Mouse (Mus musculus): Measurements from ENCODE around the gene Tmem216.

The Tmem216 gene

DNA sequence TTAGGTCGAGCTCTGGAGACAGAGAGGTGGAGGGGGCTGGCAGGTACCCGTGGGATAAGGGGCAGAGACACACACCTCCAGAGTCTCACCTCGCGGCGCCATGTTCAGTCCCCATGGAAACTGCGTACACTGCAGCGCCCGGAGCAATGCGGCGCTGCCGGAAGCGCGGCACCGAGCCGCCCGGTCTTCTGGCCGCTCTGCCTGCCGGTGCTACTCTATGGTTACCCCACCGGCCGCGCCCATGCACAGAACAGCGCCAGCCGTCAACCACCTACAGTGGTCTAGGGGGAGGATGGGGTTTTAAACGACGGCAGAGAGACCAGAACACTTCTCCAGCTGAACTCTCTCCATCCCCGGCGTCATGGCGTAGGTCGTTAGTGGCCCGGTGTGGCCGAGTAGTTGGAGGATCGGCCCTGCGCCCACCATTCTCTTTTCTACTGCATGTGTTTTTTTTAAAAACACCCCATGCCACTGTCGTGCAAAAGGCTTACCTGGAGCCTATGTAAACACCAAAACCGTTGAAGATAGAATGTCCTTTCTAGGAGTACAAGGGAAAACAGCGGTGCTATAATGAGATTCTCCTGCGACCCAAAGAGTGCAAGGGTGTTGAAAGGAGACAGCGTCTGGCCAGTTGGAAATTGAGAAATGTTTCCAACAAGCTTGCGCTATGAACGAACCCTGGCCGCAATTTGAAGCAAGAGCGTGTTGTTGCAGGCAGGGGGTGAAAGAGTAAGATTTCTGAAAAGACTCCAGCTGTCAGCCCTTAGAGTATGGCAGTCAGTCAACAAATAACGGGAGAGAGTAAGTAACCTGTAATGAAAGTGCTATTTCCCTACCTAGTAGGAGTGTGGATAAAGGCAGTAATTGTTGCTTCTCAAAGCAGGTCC is at the start of gene Tmem216:
Tmem216 (minus strand) TSS at position 615 of the 887 bp plus-strand sequence.
- DNase-seq (ENCODE audit: extremely low read depth, low read depth, low spot score) = peak; percentile 33

GRCm38 (mm10) chr19:10605293-10605900 is 49.4 kb upstream of the Tmem216 start, which contains the start of the genes Ddb1 and Tkfc:
Ddb1 (plus strand) TSS chr19:10605327.
Tkfc (minus strand) TSS chr19:10605654.
- DNase-seq (ENCODE audit: extremely low read depth, low read depth, low spot score) = no peak

GRCm38 (mm10) chr19:10604534-10604933 is 48.5 kb upstream of the Tmem216 start:
- DNase-seq (ENCODE audit: extremely low read depth, low read depth, low spot score) = no peak

GRCm38 (mm10) chr19:10603660-10604523 is 47.9 kb upstream of the Tmem216 start:
- peak; percentile 61 for DNase-seq (ENCODE audit: extremely low read depth, low read depth, low spot score)

- no peak for DNase-seq (ENCODE audit: extremely low read depth, low read depth, low spot score)
These were observed 46.7 kb upstream of the Tmem216 start for GRCm38 (mm10) chr19:10602787-10603186.

DNA sequence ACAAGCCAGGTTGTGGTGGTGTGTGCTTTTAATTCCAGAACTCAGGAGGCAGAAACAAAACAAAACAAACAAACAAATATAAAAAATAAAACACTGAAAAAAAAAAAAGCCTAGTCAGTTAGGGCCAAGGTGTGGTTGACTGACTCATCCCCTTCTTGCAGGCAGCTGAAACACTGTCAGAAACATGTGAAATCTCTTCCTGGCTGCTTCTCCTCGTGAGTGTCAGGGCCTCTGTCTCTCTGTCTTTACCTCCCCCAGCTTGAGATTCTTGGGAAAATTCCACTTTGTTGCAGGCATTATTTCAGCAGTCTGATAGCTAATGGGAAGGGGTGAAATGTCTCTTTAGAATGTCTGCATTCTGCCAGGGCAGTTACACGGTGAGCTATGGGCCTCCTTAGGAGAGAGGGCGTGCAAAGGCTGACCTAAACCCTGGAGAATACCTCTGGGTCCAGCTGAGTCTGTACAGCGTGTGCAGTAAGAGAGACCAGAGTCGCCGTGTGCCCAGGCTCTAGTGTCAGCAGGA is 46.3 kb upstream of the Tmem216 start:
- DNase-seq (ENCODE audit: extremely low read depth, low read depth, low spot score) = no peak

- DNase-seq (ENCODE audit: extremely low read depth, low read depth, low spot score) = no peak
These were observed 43.6 kb upstream of the Tmem216 start for GRCm38 (mm10) chr19:10599648-10600047.

DNA sequence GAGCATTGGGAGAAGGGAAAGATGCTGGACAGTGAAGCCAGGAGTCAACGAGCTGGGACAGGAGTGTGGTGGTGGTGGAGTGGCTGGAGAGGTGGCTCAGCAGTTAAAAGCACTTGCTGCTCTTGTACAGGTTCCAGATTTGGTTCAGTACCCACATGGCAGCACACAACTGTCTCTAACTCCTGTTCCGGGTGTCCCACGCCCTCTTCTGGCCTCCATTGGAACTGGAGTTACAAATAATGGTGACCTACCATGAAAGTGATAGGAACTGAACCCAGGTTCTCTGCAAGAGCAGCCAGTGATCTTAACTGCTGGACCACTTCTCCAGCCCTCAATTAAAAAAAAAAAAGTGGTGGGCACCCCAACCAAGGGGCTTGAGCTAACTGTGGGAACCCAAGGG is 42.1 kb upstream of the Tmem216 start:
- DNase-seq (ENCODE audit: extremely low read depth, low read depth, low spot score) = no peak

DNA sequence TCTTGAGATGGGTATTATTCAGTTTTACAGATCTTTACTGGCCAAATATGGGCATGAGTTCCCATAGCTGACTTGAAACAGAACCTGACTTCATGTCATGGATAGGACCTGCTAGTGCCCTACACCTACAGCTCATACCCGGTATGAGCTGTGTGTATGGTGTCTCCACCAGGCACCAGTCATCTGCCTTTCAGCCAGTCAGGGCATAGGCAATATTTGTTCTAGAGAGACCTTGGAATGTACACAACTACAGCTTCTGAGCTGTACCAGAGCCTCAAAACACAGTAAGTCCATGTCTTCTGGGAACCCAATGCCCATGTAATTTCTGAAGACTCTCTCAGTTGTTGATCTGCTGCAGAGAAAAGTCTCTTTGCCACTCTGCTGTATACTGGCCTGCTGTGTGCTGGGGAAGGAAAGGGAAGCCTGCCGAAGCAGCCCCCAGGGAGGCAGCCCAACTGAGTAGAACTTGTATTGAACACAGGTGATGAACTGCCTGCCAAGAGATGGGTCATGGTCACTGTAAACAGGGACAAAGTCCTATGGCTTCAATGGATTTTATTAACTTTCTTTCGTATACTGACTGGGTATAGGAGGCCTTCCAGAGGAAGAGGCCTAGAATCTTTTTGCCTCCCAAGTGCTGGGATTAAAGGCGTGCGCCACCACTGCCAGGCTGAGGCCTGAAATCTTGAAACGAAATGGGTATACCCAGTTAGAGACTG is 35.8 kb upstream of the Tmem216 start:
- DNase-seq (ENCODE audit: extremely low read depth, low read depth, low spot score) = no peak

DNA sequence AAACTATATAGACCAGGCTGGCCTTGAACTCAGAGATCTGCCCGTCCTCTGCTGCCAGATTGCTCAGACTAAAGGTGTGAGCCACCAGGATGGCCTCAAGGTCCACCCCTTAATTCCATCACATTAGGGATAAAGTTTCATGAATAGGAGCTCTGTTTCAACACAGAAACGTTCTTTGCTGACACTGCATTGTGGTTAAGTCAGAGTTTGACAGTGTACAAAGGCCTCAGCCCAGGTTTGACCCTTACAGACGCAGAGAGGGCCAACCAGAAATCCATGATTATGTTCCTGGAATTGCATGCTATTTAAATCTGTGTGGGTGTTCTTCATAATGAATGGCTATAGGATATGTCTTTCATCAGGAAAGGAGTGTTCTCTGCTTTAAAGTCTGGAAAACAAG is 34.3 kb upstream of the Tmem216 start:
- DNase-seq (ENCODE audit: extremely low read depth, low read depth, low spot score) = no peak

DNA sequence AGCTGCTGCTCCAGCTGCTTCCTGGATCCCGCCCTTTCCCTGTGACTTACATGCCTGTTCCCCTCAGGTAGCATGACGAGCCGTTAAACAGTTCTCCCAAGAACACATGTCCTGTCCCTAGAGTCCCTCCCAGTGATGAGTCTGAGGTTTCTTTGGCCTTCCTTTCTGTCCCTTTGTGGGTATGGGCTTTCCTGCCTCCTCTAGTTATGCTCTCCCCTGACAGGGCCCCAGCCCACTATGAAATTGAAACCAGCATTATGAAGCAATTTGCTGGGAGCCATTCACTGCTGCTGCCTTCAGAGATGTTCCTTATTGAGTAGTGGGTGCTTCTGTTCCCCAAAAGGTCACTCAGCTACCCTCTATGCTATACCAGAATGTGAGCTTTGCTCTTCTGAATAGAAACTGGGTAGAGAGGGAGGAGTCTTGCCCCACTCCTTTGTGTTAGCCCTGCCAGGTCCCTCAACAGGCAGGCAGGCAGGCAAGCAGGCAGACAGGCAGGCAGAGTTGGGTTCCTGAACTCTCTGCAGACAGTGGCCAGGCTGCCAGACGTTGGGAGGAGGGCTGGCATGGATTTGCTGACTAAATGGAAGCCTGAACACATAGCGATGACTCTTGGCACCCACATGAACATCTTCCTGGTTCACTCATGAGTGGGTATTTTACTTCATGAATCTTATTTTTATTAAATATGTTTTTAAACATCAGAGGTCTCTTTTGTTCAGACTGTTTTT is 33.3 kb upstream of the Tmem216 start:
- no peak for DNase-seq (ENCODE audit: extremely low read depth, low read depth, low spot score)

GRCm38 (mm10) chr19:10587231-10587630 is 31.2 kb upstream of the Tmem216 start:
- DNase-seq (ENCODE audit: extremely low read depth, low read depth, low spot score) = no peak

DNA sequence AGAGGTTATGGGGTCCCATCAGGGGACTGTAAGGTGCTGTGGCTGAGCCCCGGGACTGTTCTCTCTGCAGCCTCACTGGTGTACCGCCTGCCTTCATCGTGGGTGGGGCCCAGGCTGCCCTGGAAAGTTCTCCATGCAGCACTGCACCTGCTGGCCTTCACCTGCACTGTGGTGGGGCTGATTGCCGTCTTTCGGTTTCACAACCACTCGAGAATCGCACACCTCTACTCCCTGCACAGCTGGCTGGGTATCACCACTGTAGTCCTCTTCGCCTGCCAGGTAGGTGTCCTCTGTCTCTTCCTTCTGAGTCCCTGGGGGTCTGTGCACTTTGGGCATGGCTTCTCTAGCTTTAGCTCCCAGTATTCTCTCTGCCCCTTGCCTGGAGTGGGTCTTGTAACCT is 29.1 kb upstream of the Tmem216 start:
- no peak for DNase-seq (ENCODE audit: extremely low read depth, low read depth, low spot score)

DNA sequence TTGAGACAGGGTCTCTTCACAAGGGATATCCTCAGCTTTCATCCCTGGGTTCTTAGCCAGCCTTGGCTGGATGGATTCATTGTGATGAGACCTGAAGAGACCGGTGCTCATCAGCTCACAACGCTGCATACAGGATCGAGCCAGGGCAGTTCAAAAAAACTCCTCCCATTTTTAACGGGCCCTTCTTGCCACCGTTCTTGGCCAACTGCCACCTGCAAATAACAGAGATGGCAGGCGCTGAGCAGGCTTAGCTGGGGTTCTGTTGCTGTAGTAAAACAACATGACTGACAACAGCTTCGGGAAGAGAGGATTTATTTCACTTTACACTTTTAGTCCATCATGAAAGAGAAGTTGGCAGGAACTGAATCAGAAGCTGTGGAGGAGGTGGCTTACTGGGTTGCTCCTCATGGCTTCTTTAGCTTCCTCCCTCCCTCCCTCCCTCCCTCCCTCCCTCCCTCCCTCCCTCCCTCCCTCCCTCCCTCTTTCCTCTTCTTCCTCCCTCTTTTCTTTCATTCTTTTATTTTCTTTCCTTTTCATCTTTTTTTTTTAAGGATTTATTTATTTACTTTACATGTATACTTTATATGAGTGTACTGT is 27.6 kb upstream of the Tmem216 start:
- DNase-seq (ENCODE audit: extremely low read depth, low read depth, low spot score) = no peak

- DNase-seq (ENCODE audit: extremely low read depth, low read depth, low spot score) = no peak
These were observed 25.9 kb upstream of the Tmem216 start for GRCm38 (mm10) chr19:10581984-10582383.

- DNase-seq (ENCODE audit: extremely low read depth, low read depth, low spot score) = no peak
These were observed 24.7 kb upstream of the Tmem216 start for GRCm38 (mm10) chr19:10580761-10581160.

DNA sequence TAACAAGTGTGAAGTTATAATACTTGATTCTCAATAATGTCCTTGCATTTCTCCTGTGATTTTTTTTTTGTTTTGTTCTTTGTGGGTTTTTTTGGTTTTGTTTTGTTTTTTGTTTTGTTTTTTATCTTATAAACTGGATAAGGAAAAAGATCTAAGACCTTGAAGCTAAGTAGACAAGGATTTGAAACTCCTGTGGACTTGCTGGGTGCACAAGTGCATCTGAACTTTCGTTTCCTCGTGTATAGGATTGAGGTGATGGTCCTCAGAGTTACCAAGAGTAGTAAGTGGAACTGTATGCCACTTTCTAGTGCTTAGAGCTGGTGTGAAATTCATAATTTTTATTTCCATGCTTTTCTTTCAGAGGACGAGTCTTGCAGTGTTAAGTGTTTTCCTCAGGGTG is 24.1 kb upstream of the Tmem216 start:
- DNase-seq (ENCODE audit: extremely low read depth, low read depth, low spot score) = no peak

- peak; percentile 61 for DNase-seq (ENCODE audit: extremely low read depth, low read depth, low spot score)
These were observed 20.9 kb upstream of the Tmem216 start, which contains the start of the genes Cyb561a3 and Tmem138 for GRCm38 (mm10) chr19:10576690-10577561. Cyb561a3 (plus strand) TSS chr19:10577172. Tmem138 (minus strand) TSS chr19:10577362.

Measured in fat pad, adult 2 months (tissue).